Mouse (Mus musculus): ENCODE measurements at regions not wholly inside any gene's neighbourhood (a gene's known extent, or its start where the extent isn't known, plus 50 kb on each side); places are given as distances from the start of the nearest gene placed in this dataset.

GRCm38 (mm10) chrX:143462632-143463031 lies 55.8 kb upstream of the Pak3 start:
- Histone ChIP-seq H3K27me3 (peaks cover 8% of the 10 kb centered on the region; the same call in 1 of the 2 replicates), H3K27ac (no peak overlapping the region), H3K4me2 (no peak overlapping the region), H3K36me3 (no peaks in the 10 kb centered on the region), H3K4me1 (replicated peaks) (no peaks in the 10 kb centered on the region), H3K9ac (replicated peaks) (no peak overlapping the region), H3K9me3 (no peaks in the 10 kb centered on the region), H3K4me3 (replicated peaks) (no peak overlapping the region)
- ATAC-seq (ENCODE audit: insufficient number of reproducible peaks, insufficient read depth, low FRiP score, low TSS enrichment, low read depth), result no peak
- WGBS, result 47% methylated on average over 4 of the region's 4 CpGs

GRCm38 (mm10) chrX:143448636-143449346 lies 54.7 kb upstream of the Chrdl1 start:
- H3K4me2 ChIP-seq, result no peak overlapping the region
- no peak overlapping the region for H3K27ac ChIP-seq
- no peaks in the 10 kb centered on the region for H3K4me1 ChIP-seq (replicated peaks)
- no peaks in the 10 kb centered on the region for H3K9me3 ChIP-seq
- H3K27me3 ChIP-seq, result peaks cover 14% of the 10 kb centered on the region
- H3K9ac ChIP-seq (replicated peaks), result no peak overlapping the region
- H3K4me3 ChIP-seq (replicated peaks), result no peak overlapping the region
- H3K36me3 ChIP-seq, result no peaks in the 10 kb centered on the region
- WGBS, result 56% methylated on average over 7 of the region's 7 CpGs
- no peak for ATAC-seq (ENCODE audit: insufficient number of reproducible peaks, insufficient read depth, low FRiP score, low TSS enrichment, low read depth)

GRCm38 (mm10) chrX:143444581-143444980 lies 50.5 kb upstream of the Chrdl1 start:
- H3K4me2 ChIP-seq, result no peak overlapping the region
- 9% methylated on average over 3 of the region's 3 CpGs for WGBS
- no peak overlapping the region for H3K9ac ChIP-seq (replicated peaks)
- no peak overlapping the region for H3K27ac ChIP-seq
- peaks cover 23% of the 10 kb centered on the region for H3K27me3 ChIP-seq
- H3K9me3 ChIP-seq, result no peaks in the 10 kb centered on the region
- ATAC-seq (ENCODE audit: insufficient number of reproducible peaks, insufficient read depth, low FRiP score, low TSS enrichment, low read depth), result peak; percentile 56; the same call in 1 of the 2 replicates
- 0 out of 2 replicates have a peak, but pooled peaks cover 6% of the 10 kb centered on the region for H3K4me1 ChIP-seq (replicated peaks)
- no peak overlapping the region for H3K4me3 ChIP-seq (replicated peaks)
- no peaks in the 10 kb centered on the region for H3K36me3 ChIP-seq

All from limb, embryonic 12.5 days (tissue).